Mouse (Mus musculus) heart, embryonic 13.5 days (tissue): ENCODE results near the gene Ipcef1. TPM values are rescaled to one million over a fixed set of nuclear protein-coding genes. Genes with fewer than 3 reads are reported as not detected.
"Not testable (repeated sequence)": the region's sequence is repeated elsewhere in the genome, so short reads cannot be mapped to it uniquely, and the experiment has no call there.

Experiments used
- ATAC-seq: fragments of 200-750 bp; cut with Nextera tagmentation; 2 replicates; pipeline ENCODE4 v1.8.0; 2017; ENCODE audit warnings: moderate TSS enrichment; ENCODE audit not compliant: insufficient number of reproducible peaks, low FRiP score, low TSS enrichment; ENCODE audit errors: extremely low read depth
- H3K27ac ChIP-seq: fragments of 300-500 bp; sonication (generic); replicated peaks from 2 replicates; pipeline ENCODE4 v1.5.1; 2015; ENCODE audit warnings: moderate library complexity, mild to moderate bottlenecking, inconsistent platforms
- H3K27me3 ChIP-seq: fragments of 300-500 bp; sonication (generic); replicated peaks from 2 replicates; pipeline ENCODE4 v1.6.1; 2015; ENCODE audit warnings: mild to moderate bottlenecking, inconsistent platforms
- H3K36me3 ChIP-seq: fragments of 300-500 bp; sonication (generic); 2 replicates; pipeline ENCODE4 v1.6.1; 2015; ENCODE audit warnings: mild to moderate bottlenecking, inconsistent platforms
- H3K4me1 ChIP-seq: fragments of 300-500 bp; sonication (generic); 2 replicates; pipeline ENCODE4 v1.6.1; 2015; ENCODE audit warnings: inconsistent platforms
- H3K4me2 ChIP-seq: fragments of 300-500 bp; sonication (generic); 2 replicates; pipeline ENCODE4 v1.6.1; 2015; ENCODE audit warnings: inconsistent platforms, mild to moderate bottlenecking, moderate library complexity
- H3K4me3 ChIP-seq: fragments of 300-500 bp; sonication (generic); 2 replicates; pipeline ENCODE4 v1.5.1; 2015; ENCODE audit warnings: moderate library complexity, mild to moderate bottlenecking, inconsistent platforms
- H3K9ac ChIP-seq: fragments of 300-500 bp; sonication (generic); 2 replicates; pipeline ENCODE4 v1.6.1; 2015; ENCODE audit warnings: inconsistent platforms, mild to moderate bottlenecking, moderate library complexity
- H3K9me3 ChIP-seq: fragments of 300-500 bp; sonication (generic); 2 replicates; pipeline ENCODE4 v1.6.1; 2016; ENCODE audit warnings: inconsistent platforms
- WGBS: fragments of 180-500 bp; shearing (Covaris S2); methylation state at CpG from one replicate; pipeline ENCODE4 v1.1.7; 2015; ENCODE audit warnings: mixed read lengths; 5-methylcytosine and 5-hydroxymethylcytosine counted together
- polyA plus RNA-seq: library from polyadenylated mRNA; unstranded; fragments of >200 nt; fragmentation: Nextera tagmentation; extraction: Ambion mirVana; gene quantifications from 2 replicates; pipeline ENCODE4 v1.2.1, GENCODE M21; 2015

Gene Ipcef1
- polyA plus RNA-seq, 1 experiment from 2014 or later: 0.15 TPM

DNA sequence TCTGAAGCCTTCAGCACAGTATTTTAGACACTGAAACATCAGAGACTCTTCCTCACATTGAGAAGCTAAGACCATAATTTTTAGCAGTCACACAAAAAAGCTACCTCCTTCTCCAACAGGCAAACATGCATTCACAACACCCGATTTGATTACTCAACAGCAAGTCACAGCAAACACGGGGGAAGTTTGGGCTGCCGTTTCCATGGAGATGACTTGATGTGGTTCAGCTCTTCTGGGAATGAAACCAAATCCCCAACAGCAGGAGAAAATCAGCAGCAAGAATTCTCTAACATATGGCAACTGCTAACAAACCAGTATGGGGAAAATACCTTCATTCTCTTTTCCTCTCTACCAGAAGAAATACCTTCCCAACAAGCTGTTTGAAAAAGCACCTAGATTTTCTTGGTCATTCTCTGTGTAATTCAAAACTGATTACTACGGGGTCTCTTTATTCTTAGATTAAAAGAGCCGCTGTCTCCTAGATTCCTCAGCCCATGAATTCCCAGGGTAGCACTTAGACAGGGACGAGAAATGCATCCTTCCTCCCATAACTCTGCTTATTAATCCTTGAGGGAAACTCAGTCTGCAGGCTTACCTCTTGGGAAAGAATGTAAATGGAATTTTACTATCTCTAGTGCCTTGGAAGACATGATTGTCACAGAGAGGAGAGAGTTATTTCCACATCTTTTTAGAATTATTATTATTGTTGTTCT, 135.6 kb downstream of the Ipcef1 start:
- H3K4me2 ChIP-seq: no peak overlapping the region
- no peaks in the 10 kb centered on the region for H3K4me1 ChIP-seq
- H3K9me3 ChIP-seq: no peaks in the 10 kb centered on the region
- H3K4me3 ChIP-seq: no peak overlapping the region
- WGBS: 33% methylated on average over 6 of the region's 6 CpGs
- H3K36me3 ChIP-seq: no peaks in the 10 kb centered on the region
- no peaks in the 10 kb centered on the region for H3K27me3 ChIP-seq
- H3K9ac ChIP-seq: no peak overlapping the region
- ATAC-seq: no peak
- H3K27ac ChIP-seq: no peak overlapping the region

DNA sequence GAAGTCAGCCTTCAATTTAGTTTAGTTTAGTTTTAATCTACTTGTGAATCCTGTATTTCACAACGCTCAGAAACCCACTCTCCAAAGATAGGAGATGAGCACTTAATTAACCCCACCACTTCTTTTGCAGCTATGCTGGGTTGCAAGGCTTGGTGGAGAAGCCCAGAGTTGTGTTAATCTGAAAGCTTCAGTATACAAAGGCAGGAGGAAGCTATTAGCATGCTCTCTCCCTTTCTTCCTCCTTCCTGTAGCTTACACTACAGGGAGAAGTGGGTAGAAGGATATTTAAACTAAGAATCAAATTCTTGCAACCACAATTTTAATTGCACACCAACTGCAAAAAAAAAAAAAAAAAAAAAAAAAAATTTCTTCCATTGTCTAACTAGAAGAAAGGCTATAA, 136.3 kb downstream of the Ipcef1 start:
- Histone ChIP-seq H3K27ac (no peak overlapping the region), H3K9ac (no peak overlapping the region), H3K9me3 (no peaks in the 10 kb centered on the region), H3K27me3 (no peaks in the 10 kb centered on the region), H3K36me3 (no peaks in the 10 kb centered on the region), H3K4me3 (no peak overlapping the region), H3K4me2 (no peak overlapping the region), H3K4me1 (no peaks in the 10 kb centered on the region)
- ATAC-seq: no peak
- 47% methylated on average over 1 of the region's 1 CpGs for WGBS

DNA sequence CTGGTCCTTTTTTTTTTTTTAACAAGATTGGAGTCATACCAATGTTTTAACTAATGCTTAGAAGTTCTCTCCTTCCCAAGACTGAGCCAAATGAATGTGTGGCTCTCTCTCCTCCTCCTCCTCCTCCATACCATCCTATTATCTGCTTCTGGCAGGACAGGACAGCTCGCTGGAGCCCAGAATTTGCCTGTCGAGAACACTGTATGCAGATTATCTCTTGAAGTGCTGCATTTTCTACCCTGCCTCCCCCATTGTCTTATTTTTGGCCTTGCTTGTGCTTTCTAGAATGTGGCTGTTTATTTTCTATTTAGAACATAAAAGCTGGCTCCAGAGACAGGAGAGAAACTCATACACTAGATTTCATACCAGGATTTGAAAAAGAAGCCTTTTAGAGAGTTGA, 142.5 kb downstream of the Ipcef1 start:
- 31% methylated on average over 2 of the region's 2 CpGs for WGBS
- H3K27me3 ChIP-seq: no peaks in the 10 kb centered on the region
- no peak overlapping the region for H3K4me2 ChIP-seq
- no peaks in the 10 kb centered on the region for H3K36me3 ChIP-seq
- no peak for ATAC-seq
- no peak overlapping the region for H3K4me3 ChIP-seq
- no peaks in the 10 kb centered on the region for H3K9me3 ChIP-seq
- H3K27ac ChIP-seq: no peak overlapping the region
- H3K9ac ChIP-seq: no peak overlapping the region
- no peaks in the 10 kb centered on the region for H3K4me1 ChIP-seq

DNA sequence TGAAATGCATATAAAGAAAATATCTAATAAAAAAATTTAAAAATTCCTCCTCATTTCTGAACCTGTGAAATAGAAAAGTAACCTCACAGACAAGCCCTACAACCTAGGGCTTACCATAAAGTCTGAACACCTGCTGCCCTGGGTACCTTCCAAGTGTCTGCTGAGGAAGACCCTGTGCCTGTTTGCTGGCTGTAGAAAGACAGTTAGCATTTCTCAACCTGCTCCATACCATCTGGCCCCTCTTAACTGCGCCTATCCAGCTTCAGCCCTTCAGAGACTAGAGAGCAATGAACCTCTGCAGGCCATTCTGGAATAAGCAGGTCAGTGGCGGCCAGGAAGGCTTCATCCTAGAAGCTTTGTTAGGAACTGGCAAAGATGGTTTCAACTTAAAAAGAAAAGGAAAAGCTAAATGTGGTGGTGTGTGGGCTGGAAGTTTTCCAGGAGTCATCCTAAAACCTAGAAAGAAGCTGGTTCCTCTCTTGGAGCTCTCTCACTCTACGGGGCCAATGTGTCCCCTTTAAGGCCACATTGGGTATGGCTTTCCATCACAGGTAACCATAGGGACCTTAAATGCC, 150.4 kb downstream of the Ipcef1 start:
- WGBS: 71% methylated on average over 3 of the region's 3 CpGs
- Histone ChIP-seq H3K9ac (no peak overlapping the region), H3K27ac (no peak overlapping the region), H3K27me3 (no peaks in the 10 kb centered on the region), H3K4me1 (no peaks in the 10 kb centered on the region), H3K36me3 (no peaks in the 10 kb centered on the region), H3K4me2 (no peak overlapping the region), H3K4me3 (no peak overlapping the region), H3K9me3 (no peaks in the 10 kb centered on the region)
- no peak for ATAC-seq

DNA sequence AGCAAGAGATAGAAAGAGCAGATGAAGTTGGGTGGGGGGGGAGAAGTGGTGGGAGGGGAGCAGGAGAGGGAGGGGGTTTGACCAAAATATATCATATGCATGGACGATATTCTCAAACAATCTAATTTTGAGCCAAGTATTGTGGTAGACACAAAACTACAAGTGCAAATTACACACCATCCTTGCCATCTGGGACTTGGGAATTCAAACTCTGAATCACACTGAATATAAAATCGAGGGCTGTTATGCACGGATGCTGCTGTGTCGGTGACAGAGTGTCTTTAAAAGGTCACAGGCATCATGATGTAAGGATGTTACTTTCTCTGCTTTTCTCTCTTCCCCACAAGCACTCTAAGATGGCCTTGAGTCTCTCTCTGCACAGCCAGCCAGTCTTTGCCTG, 152.2 kb downstream of the Ipcef1 start:
- Histone ChIP-seq H3K9ac (no peak overlapping the region), H3K4me1 (no peaks in the 10 kb centered on the region), H3K27ac (no peak overlapping the region), H3K9me3 (no peaks in the 10 kb centered on the region), H3K4me2 (no peak overlapping the region), H3K27me3 (no peaks in the 10 kb centered on the region), H3K4me3 (no peak overlapping the region), H3K36me3 (no peaks in the 10 kb centered on the region)
- WGBS: 75% methylated on average over 4 of the region's 4 CpGs
- no peak for ATAC-seq

DNA sequence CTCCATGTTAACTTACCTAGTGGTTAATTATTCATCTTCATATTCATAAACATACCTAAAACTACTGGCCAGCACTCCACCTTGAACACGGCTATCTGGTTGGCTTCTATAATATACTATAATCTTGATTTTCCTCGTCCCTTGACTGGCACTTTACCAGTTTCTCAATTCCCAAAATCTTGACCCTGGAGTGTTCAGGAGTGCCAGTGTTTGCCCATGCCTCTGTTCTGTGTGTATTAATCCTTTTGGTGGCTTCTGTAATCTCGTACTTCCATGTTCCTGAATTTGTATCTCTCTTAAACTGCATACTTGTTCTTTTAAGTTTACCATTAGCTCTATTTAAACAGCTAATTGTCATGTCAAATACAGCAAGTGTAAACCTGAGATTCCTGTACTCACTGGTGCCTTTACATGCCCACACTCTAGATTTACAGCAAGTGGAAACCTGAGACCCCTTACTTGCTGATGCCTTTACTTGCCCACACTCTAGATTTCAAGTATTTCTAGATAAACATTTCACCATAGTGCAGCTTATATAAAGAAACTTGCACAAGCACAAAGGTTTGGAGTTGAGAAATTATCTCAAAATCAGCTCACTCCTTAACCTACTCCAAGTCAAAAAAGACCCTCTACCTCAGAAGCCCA, 155.5 kb downstream of the Ipcef1 start:
- H3K4me1 ChIP-seq: no peaks in the 10 kb centered on the region
- H3K9me3 ChIP-seq: no peaks in the 10 kb centered on the region
- no peak overlapping the region for H3K4me2 ChIP-seq
- H3K27me3 ChIP-seq: no peaks in the 10 kb centered on the region
- WGBS: 65% methylated on average over 3 of the region's 3 CpGs
- no peak overlapping the region for H3K27ac ChIP-seq
- no peak for ATAC-seq
- H3K9ac ChIP-seq: no peak overlapping the region
- no peak overlapping the region for H3K4me3 ChIP-seq
- no peaks in the 10 kb centered on the region for H3K36me3 ChIP-seq

DNA sequence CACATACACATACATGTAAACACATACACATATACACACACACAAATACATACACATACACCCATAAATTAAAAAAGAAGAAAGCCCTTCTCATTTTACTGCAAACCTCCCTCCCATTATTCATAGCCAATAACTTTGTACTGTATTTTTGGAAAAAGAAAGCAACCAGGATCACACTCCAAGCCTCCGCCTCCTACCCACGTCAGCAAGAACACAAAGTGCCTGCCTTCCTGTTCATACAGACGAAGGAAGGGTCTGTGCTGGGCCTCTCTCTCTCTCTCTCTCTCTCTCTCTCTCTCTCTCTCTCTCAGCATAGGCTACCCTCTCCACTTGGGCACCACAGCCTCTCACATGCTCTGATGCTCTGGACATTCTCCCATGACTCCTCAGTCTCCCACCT, 156.5 kb downstream of the Ipcef1 start:
- H3K9me3 ChIP-seq: no peaks in the 10 kb centered on the region
- no peak overlapping the region for H3K4me2 ChIP-seq
- WGBS: 71% methylated on average over 3 of the region's 3 CpGs

DNA sequence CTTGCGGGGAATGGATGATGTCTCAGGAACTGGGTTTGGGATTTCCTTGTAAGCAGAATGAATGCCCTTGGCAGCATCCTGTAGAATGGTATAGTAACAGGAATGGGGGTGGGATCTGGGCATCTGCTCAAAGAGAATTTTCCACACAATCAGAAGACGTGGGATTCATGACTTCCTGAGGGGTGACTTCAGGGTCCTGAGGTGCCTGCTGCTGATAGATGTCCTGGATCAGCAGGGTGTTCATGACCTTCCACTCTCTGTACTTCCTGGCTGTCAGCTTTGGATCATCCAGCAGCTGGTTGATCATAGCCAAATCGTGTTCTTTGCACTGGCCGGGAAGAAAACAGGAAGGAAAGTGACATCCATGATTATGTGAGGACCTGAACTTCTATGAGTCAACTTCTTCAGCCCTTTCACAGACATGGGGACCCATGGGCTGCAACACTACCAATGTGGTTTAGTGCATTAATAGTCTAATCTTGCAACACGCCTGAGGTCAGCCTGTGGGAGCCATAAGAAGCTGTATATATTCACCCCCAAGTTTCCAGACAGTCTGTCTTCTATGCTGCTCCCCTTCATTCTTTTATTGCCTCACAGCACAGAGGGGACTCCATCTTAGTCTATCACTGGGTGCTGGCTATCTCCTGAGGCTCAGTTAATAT, 161.8 kb downstream of the Ipcef1 start:
- H3K27ac ChIP-seq: no peak overlapping the region
- no peaks in the 10 kb centered on the region for H3K36me3 ChIP-seq
- no peaks in the 10 kb centered on the region for H3K27me3 ChIP-seq
- no peak overlapping the region for H3K9ac ChIP-seq
- ATAC-seq: no peak
- H3K4me3 ChIP-seq: no peak overlapping the region
- no peaks in the 10 kb centered on the region for H3K9me3 ChIP-seq
- H3K4me1 ChIP-seq: no peaks in the 10 kb centered on the region
- no peak overlapping the region for H3K4me2 ChIP-seq
- WGBS: 62% methylated on average over 5 of the region's 5 CpGs

More for the DNA sequence above, 156.5 kb downstream of the Ipcef1 start:
- Histone ChIP-seq H3K27me3 (no peaks in the 10 kb centered on the region), H3K9ac (no peak overlapping the region), H3K4me1 (no peaks in the 10 kb centered on the region), H3K27ac (no peak overlapping the region), H3K4me3 (no peak overlapping the region), H3K36me3 (no peaks in the 10 kb centered on the region)
- ATAC-seq: no peak

DNA sequence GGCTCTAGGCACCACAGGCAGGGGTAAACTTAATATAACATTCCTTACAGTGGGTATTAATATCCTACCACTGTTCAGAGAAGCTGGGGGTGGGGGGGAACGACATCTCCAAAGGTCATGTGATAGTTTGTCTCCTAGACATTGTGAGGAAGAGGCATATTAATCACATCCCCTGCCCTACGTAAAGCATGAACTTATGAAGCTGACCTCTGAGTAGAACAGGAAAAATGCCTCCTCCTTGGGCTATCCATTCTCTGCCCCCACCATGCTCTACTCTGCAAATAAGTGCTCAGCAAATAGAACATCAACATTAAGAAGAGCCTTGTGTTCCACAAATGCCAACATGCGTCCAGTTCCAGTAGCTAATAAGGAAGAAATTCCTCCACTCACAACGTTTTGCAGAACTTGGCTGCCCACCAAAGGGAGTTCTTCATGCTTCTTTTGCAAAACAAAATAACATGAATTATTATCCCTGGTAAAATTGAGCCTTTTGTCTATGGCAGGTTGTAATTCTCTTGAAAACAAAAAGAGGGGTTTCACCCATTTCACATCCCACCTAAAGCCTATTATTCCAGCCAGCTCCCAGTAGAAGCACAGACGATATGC, 162.5 kb downstream of the Ipcef1 start:
- H3K27me3 ChIP-seq: no peaks in the 10 kb centered on the region
- no peaks in the 10 kb centered on the region for H3K9me3 ChIP-seq
- H3K27ac ChIP-seq: no peak overlapping the region
- H3K36me3 ChIP-seq: no peaks in the 10 kb centered on the region
- no peak overlapping the region for H3K9ac ChIP-seq
- H3K4me1 ChIP-seq: no peaks in the 10 kb centered on the region
- no peak overlapping the region for H3K4me2 ChIP-seq
- ATAC-seq: no peak
- WGBS: 61% methylated on average over 5 of the region's 5 CpGs
- no peak overlapping the region for H3K4me3 ChIP-seq

DNA sequence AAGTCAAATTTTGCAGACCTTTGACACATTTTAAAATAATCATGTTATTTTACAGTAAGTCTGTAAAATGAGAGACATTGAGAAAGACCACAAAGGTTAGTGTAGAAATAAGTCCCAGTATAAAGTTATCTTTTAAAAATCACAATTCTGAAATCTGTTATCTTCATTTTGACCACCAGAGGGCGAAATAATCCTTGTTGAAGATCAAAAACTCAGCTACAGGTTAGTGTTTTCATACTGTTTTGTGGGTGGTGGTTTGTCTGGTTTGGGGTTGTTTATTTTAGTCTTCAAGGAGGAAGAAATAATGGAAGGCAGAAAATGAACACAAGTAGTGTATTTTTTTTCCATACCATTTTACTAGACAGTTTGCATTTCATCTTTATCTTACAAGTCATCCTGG, 166.8 kb downstream of the Ipcef1 start:
- 0% methylated on average over 1 of the region's 1 CpGs for WGBS
- ATAC-seq: no peak
- no peaks in the 10 kb centered on the region for H3K4me1 ChIP-seq

DNA sequence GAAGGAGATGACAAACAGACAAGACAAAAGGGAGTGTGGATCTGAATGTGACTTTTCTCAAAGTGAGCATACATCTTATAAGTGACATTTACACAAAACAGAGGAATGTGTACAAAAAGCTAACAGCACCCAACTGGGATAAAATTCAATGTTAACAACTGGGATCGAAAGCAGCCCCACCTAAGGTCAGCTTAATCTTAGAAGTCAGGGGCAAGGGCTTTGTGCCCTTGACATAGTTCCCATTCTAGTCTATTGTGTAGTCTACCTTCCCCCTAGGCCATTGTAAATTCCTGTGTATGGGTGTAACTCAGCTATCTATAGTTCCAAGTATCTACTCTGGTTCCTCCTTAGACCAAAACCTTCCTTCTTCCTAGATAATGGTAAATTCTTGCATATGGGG, 170.2 kb downstream of the Ipcef1 start:
- H3K4me2 ChIP-seq, H3K36me3 ChIP-seq, H3K4me3 ChIP-seq, H3K27ac ChIP-seq, H3K27me3 ChIP-seq, H3K4me1 ChIP-seq, H3K9me3 ChIP-seq, ATAC-seq, H3K9ac ChIP-seq: not testable (repeated sequence)
- WGBS: 74% methylated on average over 1 of the region's 1 CpGs

More for the DNA sequence above, 166.8 kb downstream of the Ipcef1 start:
- H3K4me3 ChIP-seq: no peak overlapping the region
- H3K9ac ChIP-seq: no peak overlapping the region
- H3K36me3 ChIP-seq: no peaks in the 10 kb centered on the region
- H3K9me3 ChIP-seq: peaks cover 8% of the 10 kb centered on the region; the same call in 1 of the 2 replicates
- H3K4me2 ChIP-seq: no peak overlapping the region
- no peak overlapping the region for H3K27ac ChIP-seq
- no peaks in the 10 kb centered on the region for H3K27me3 ChIP-seq
